Mouse (Mus musculus) cerebellum, adult 2 months (tissue): ENCODE measurements around the gene Ccdc78.

ENCODE experiments used
- CTCF ChIP-seq: fragments of 200-500 bp; IDR thresholded peaks from 2 replicates; pipeline ENCODE4 v1.5.1; 2011; ENCODE audit warnings: low read depth, mild to moderate bottlenecking, control low read depth, low read length, moderate library complexity, borderline replicate concordance; ENCODE audit not compliant: insufficient read depth
- POLR2A ChIP-seq: fragments of 200-500 bp; IDR thresholded peaks from 2 replicates; pipeline ENCODE4 v1.6.1; 2011; ENCODE audit warnings: low read length, control low read depth, borderline replicate concordance; ENCODE audit not compliant: insufficient read depth

DNA sequence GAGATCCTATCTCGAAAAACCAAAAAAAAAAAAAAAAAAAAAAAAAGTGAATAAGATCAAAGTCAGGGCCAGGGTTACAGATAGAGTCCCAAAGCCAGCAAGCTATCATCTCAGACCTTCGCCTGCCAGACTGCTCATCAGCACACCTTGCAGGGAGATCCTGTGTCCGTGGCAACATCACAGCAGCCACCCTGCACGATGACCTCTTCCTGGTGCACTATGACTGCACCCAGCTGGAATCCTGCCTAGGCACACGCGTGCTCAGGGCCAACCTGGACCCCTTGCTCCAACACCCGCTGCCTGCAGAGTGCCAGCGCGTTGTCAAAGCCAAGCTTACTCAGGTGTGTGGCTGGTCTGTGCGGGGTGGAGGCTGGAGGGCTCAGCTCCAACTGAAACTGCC is 42.1 kb upstream of the Ccdc78 start:
- TF ChIP-seq CTCF (no peak), POLR2A (no peak)
